Mouse (Mus musculus) bone marrow macrophage, adult 2 months (primary cell): ENCODE data around the gene Gxylt1. TPM values are rescaled to one million over a fixed set of nuclear protein-coding genes. Genes with fewer than 3 reads are reported as not detected.
"Not testable (repeated sequence)": the region's sequence is repeated elsewhere in the genome, so short reads cannot be mapped to it uniquely, and the experiment has no call there.

Experiments used
- H3K27ac ChIP-seq: 2 replicates; pipeline ENCODE4 v1.5.1; 2012; ENCODE audit warnings: low read depth, low read length; ENCODE audit not compliant: insufficient read depth
- H3K4me1 ChIP-seq: 2 replicates; pipeline ENCODE4 v1.6.1; 2012; ENCODE audit warnings: low read length; ENCODE audit not compliant: control insufficient read depth, insufficient read depth
- H3K4me3 ChIP-seq: 2 replicates; pipeline ENCODE4 v1.5.1; 2012; ENCODE audit warnings: mild to moderate bottlenecking, low read length, moderate library complexity; ENCODE audit not compliant: insufficient read depth
- CTCF ChIP-seq: IDR thresholded peaks from 2 replicates; pipeline ENCODE4 v1.5.1; 2012; ENCODE audit warnings: low read depth, mild to moderate bottlenecking, low read length, moderate library complexity
- POLR2A ChIP-seq: IDR thresholded peaks from 2 replicates; pipeline ENCODE4 v1.6.1; 2012; ENCODE audit warnings: mild to moderate bottlenecking, low read depth, low read length, borderline replicate concordance
- polyA plus RNA-seq: library from polyadenylated mRNA; stranded (reverse); fragments of >200 nt; gene quantifications from 2 replicates; pipeline ENCODE4 v1.2.4, GENCODE M21; 2012; ENCODE audit not compliant: missing spikeins, insufficient read depth, insufficient read length

Gxylt1 gene
- 23.7 and 24.2 TPM in 2 replicates for polyA plus RNA-seq

- H3K27ac ChIP-seq: peak within 1 kb of the TSS; percentile 86
- H3K4me1 ChIP-seq: peaks cover 38% of the 10 kb centered on the region
- TF ChIP-seq CTCF (no peak), POLR2A (peak; percentile 38; the same call in 1 of the 2 replicates)
- peak within 1 kb of the TSS; percentile 84 for H3K4me3 ChIP-seq
Observed at GRCm38 (mm10) chr15:93274679-93275583, at the start of gene Gxylt1. Gene Gxylt1 (minus strand): TSS chr15:93275179.

DNA sequence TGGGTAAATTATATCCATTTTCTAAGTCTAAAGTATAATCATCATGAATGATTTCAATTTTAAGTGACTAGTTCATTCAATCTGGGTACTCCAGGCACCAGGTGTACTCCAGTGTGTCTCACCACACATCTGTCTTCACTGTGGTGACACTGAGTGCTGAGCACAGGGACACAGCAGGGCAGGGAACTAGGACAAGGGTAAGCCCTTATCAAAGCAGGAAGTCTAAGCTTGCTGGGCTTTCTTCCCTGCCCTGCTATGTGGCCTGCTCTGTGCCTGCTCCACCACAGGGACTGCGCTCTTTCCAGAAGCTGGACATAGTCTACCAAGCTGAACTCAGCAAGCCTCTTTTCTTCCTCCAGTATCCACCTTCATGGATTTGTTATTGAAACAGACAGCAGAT, 43.8 kb upstream of the Gxylt1 start:
- Histone ChIP-seq H3K4me3 (no peak overlapping the region), H3K27ac (no peak overlapping the region), H3K4me1 (peaks cover 16% of the 10 kb centered on the region)
- TF ChIP-seq POLR2A (no peak), CTCF (no peak)

GRCm38 (mm10) chr15:93310304-93310703, 35.3 kb upstream of the Gxylt1 start:
- not testable (repeated sequence) for H3K4me1 ChIP-seq, H3K4me3 ChIP-seq, H3K27ac ChIP-seq

DNA sequence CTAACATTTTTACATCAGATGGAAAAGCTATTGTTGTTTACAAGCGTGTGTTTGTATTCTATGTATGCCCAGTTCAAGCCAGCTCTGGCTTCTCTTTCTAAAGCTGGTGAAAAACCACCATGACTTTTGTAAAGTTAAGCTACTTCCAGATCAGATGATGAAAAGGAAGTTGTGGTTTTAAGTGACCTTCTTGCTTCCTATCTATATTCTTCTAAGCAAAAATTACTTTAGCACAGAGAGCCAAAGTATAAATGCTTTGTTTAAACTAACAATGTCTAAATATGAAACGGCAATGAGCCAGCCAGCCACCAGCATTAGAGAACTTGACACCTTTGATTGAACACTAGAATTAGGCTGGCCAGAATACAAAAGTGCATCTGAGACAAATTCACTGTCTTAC, 23.2 kb upstream of the Gxylt1 start:
- Histone ChIP-seq H3K4me3 (no peak overlapping the region), H3K27ac (peak overlapping the region; percentile 74), H3K4me1 (peaks cover 52% of the 10 kb centered on the region)
- no peak for TF ChIP-seq POLR2A
- no peak for TF ChIP-seq CTCF

GRCm38 (mm10) chr15:93294483-93294882, 19.5 kb upstream of the Gxylt1 start:
- Histone ChIP-seq H3K27ac (peak overlapping the region; percentile 55), H3K4me3 (peak overlapping the region; percentile 20), H3K4me1 (peaks cover 52% of the 10 kb centered on the region)
- TF ChIP-seq POLR2A: no peak
- no peak for TF ChIP-seq CTCF

GRCm38 (mm10) chr15:93288321-93288720, 13.3 kb upstream of the Gxylt1 start:
- H3K4me3 ChIP-seq: no peak overlapping the region
- TF ChIP-seq CTCF (no peak), POLR2A (no peak)
- peaks cover 21% of the 10 kb centered on the region for H3K4me1 ChIP-seq
- peak overlapping the region; percentile 43 for H3K27ac ChIP-seq

- H3K4me3 ChIP-seq: no peak overlapping the region
- peak overlapping the region; percentile 7 for H3K27ac ChIP-seq
- TF ChIP-seq POLR2A: no peak
- no peak for TF ChIP-seq CTCF
- H3K4me1 ChIP-seq: peaks cover 17% of the 10 kb centered on the region
Observed at GRCm38 (mm10) chr15:93287628-93288027, 12.6 kb upstream of the Gxylt1 start.

GRCm38 (mm10) chr15:93285244-93285643, 10.3 kb upstream of the Gxylt1 start:
- TF ChIP-seq POLR2A: no peak
- TF ChIP-seq CTCF: no peak
- Histone ChIP-seq H3K4me1 (peaks cover 17% of the 10 kb centered on the region), H3K27ac (no peak overlapping the region), H3K4me3 (no peak overlapping the region)

GRCm38 (mm10) chr15:93284326-93284725, 9.3 kb upstream of the Gxylt1 start:
- H3K4me1 ChIP-seq: peaks cover 17% of the 10 kb centered on the region
- no peak overlapping the region for H3K27ac ChIP-seq
- no peak for TF ChIP-seq POLR2A
- TF ChIP-seq CTCF: no peak
- H3K4me3 ChIP-seq: no peak overlapping the region

- H3K4me1 ChIP-seq: peaks cover 13% of the 10 kb centered on the region
- H3K27ac ChIP-seq: no peak overlapping the region
- no peak overlapping the region for H3K4me3 ChIP-seq
- TF ChIP-seq POLR2A (no peak), CTCF (no peak)
Observed at GRCm38 (mm10) chr15:93283349-93283748, 8.4 kb upstream of the Gxylt1 start.

GRCm38 (mm10) chr15:93276276-93276675, 1.3 kb upstream of the Gxylt1 start:
- no peak for TF ChIP-seq POLR2A

More at GRCm38 (mm10) chr15:93276276-93276675, 1.3 kb upstream of the Gxylt1 start:
- peak overlapping the region; percentile 86; the same call in 1 of the 2 replicates for H3K27ac ChIP-seq
- peaks cover 26% of the 10 kb centered on the region for H3K4me1 ChIP-seq
- peak overlapping the region; percentile 68 for H3K4me3 ChIP-seq
